Mouse (Mus musculus): ENCODE measurements around the gene Stk26. TPM values are rescaled to one million over a fixed set of nuclear protein-coding genes. Genes with fewer than 3 reads are reported as not detected.
A peak's percentile ranks its signal among the peaks of the same experiment; 100 is the strongest.

Stk26 gene
- polyA plus RNA-seq (2015; fragmentation: Nextera tagmentation; extraction: Ambion mirVana): 3.2 and 4.0 TPM in 2 replicates

GRCm38 (mm10) chrX:50840847-50841560, at the start of gene Stk26:
Stk26 (plus strand) TSS chrX:50841047.
- peak; percentile 91 for ATAC-seq (ENCODE audit: insufficient read depth)
- peak within 1 kb of the TSS; percentile 62 for H3K4me3 ChIP-seq (replicated peaks)
- peak within 1 kb of the TSS; percentile 75 for H3K4me2 ChIP-seq
- no peaks in the 10 kb centered on the region; the same call in 1 of the 2 replicates for H3K4me1 ChIP-seq (replicated peaks)
- 21% methylated on average over 31 of the region's 31 CpGs for WGBS (ENCODE audit: insufficient replicate concordance)
- no peak within 1 kb of the TSS for H3K27ac ChIP-seq (replicated peaks)
- no peaks in the 10 kb centered on the region for H3K36me3 ChIP-seq (replicated peaks)
- H3K9me3 ChIP-seq (replicated peaks): no peaks in the 10 kb centered on the region
- H3K27me3 ChIP-seq: no peaks in the 10 kb centered on the region
- peak within 1 kb of the TSS; percentile 59; the same call in 1 of the 2 replicates for H3K9ac ChIP-seq

GRCm38 (mm10) chrX:50793005-50793680, 47.7 kb upstream of the Stk26 start:
- no peaks in the 10 kb centered on the region for H3K36me3 ChIP-seq (replicated peaks)
- H3K4me3 ChIP-seq (replicated peaks): no peak overlapping the region
- ATAC-seq (ENCODE audit: insufficient read depth): no peak
- H3K9me3 ChIP-seq (replicated peaks): no peaks in the 10 kb centered on the region
- no peaks in the 10 kb centered on the region for H3K4me1 ChIP-seq (replicated peaks)
- no peak overlapping the region for H3K4me2 ChIP-seq
- no peak overlapping the region for H3K27ac ChIP-seq (replicated peaks)
- WGBS (ENCODE audit: insufficient replicate concordance): 40% methylated on average over 4 of the region's 4 CpGs
- no peak overlapping the region for H3K9ac ChIP-seq
- no peaks in the 10 kb centered on the region for H3K27me3 ChIP-seq

GRCm38 (mm10) chrX:50797798-50798197, 43.0 kb upstream of the Stk26 start:
- Histone ChIP-seq H3K4me1 (replicated peaks) (no peaks in the 10 kb centered on the region), H3K9ac (no peak overlapping the region), H3K4me3 (replicated peaks) (no peak overlapping the region), H3K4me2 (no peak overlapping the region), H3K9me3 (replicated peaks) (no peaks in the 10 kb centered on the region), H3K27me3 (no peaks in the 10 kb centered on the region), H3K27ac (replicated peaks) (no peak overlapping the region), H3K36me3 (replicated peaks) (no peaks in the 10 kb centered on the region)
- WGBS (ENCODE audit: insufficient replicate concordance): 39% methylated on average over 1 of the region's 1 CpGs
- ATAC-seq (ENCODE audit: insufficient read depth): no peak

- no peak overlapping the region for H3K4me3 ChIP-seq (replicated peaks)
- no peaks in the 10 kb centered on the region; the same call in 1 of the 2 replicates for H3K27me3 ChIP-seq
- H3K9ac ChIP-seq: no peak overlapping the region
- no peaks in the 10 kb centered on the region for H3K36me3 ChIP-seq (replicated peaks)
- no peaks in the 10 kb centered on the region for H3K9me3 ChIP-seq (replicated peaks)
- H3K4me1 ChIP-seq (replicated peaks): no peaks in the 10 kb centered on the region
- WGBS (ENCODE audit: insufficient replicate concordance): 73% methylated on average over 10 of the region's 10 CpGs
- no peak overlapping the region for H3K4me2 ChIP-seq
- H3K27ac ChIP-seq (replicated peaks): no peak overlapping the region
- no peak for ATAC-seq (ENCODE audit: insufficient read depth)
Observed at GRCm38 (mm10) chrX:50798571-50798970, 42.3 kb upstream of the Stk26 start.

GRCm38 (mm10) chrX:50799656-50800188, 41.1 kb upstream of the Stk26 start:
- Histone ChIP-seq H3K4me3 (replicated peaks) (no peak overlapping the region), H3K36me3 (replicated peaks) (no peaks in the 10 kb centered on the region), H3K9me3 (replicated peaks) (no peaks in the 10 kb centered on the region), H3K27me3 (no peaks in the 10 kb centered on the region; the same call in 1 of the 2 replicates), H3K4me1 (replicated peaks) (no peaks in the 10 kb centered on the region), H3K4me2 (no peak overlapping the region), H3K27ac (replicated peaks) (no peak overlapping the region), H3K9ac (no peak overlapping the region)
- 57% methylated on average over 8 of the region's 8 CpGs for WGBS (ENCODE audit: insufficient replicate concordance)
- ATAC-seq (ENCODE audit: insufficient read depth): no peak

GRCm38 (mm10) chrX:50805654-50806053, 35.2 kb upstream of the Stk26 start:
- Histone ChIP-seq H3K27me3 (no peaks in the 10 kb centered on the region; the same call in 1 of the 2 replicates), H3K27ac (replicated peaks) (no peak overlapping the region), H3K4me1 (replicated peaks) (no peaks in the 10 kb centered on the region), H3K4me3 (replicated peaks) (no peak overlapping the region), H3K9ac (no peak overlapping the region), H3K36me3 (replicated peaks) (no peaks in the 10 kb centered on the region), H3K4me2 (0 out of 2 replicates have a peak overlapping the region, but pooled peaks have one; percentile 13), H3K9me3 (replicated peaks) (no peaks in the 10 kb centered on the region)
- ATAC-seq (ENCODE audit: insufficient read depth): no peak
- 14% methylated on average over 4 of the region's 4 CpGs for WGBS (ENCODE audit: insufficient replicate concordance)

GRCm38 (mm10) chrX:50823856-50824255, 17.0 kb upstream of the Stk26 start:
- ATAC-seq (ENCODE audit: insufficient read depth): no peak
- Histone ChIP-seq H3K27ac (replicated peaks) (no peak overlapping the region), H3K27me3 (no peaks in the 10 kb centered on the region), H3K9ac (no peak overlapping the region), H3K36me3 (replicated peaks) (no peaks in the 10 kb centered on the region), H3K4me2 (no peak overlapping the region), H3K4me1 (replicated peaks) (no peaks in the 10 kb centered on the region), H3K4me3 (replicated peaks) (no peak overlapping the region), H3K9me3 (replicated peaks) (no peaks in the 10 kb centered on the region)
- WGBS (ENCODE audit: insufficient replicate concordance): 52% methylated on average over 6 of the region's 6 CpGs

GRCm38 (mm10) chrX:50835592-50835991, 5.3 kb upstream of the Stk26 start:
- no peak for ATAC-seq (ENCODE audit: insufficient read depth)
- H3K4me2 ChIP-seq: 0 out of 2 replicates have a peak overlapping the region, but pooled peaks have one; percentile 23
- H3K27ac ChIP-seq (replicated peaks): no peak overlapping the region

GRCm38 (mm10) chrX:50836029-50836691, 4.7 kb upstream of the Stk26 start:
- Histone ChIP-seq H3K9me3 (replicated peaks) (no peaks in the 10 kb centered on the region), H3K27ac (replicated peaks) (no peak overlapping the region), H3K4me2 (peak overlapping the region; percentile 23), H3K27me3 (no peaks in the 10 kb centered on the region), H3K9ac (no peak overlapping the region), H3K36me3 (replicated peaks) (no peaks in the 10 kb centered on the region), H3K4me3 (replicated peaks) (no peak overlapping the region), H3K4me1 (replicated peaks) (no peaks in the 10 kb centered on the region; the same call in 1 of the 2 replicates)
- 36% methylated on average over 10 of the region's 10 CpGs for WGBS (ENCODE audit: insufficient replicate concordance)
- no peak for ATAC-seq (ENCODE audit: insufficient read depth)

More at GRCm38 (mm10) chrX:50835592-50835991, 5.3 kb upstream of the Stk26 start:
- H3K9ac ChIP-seq: no peak overlapping the region
- H3K36me3 ChIP-seq (replicated peaks): no peaks in the 10 kb centered on the region
- H3K4me1 ChIP-seq (replicated peaks): no peaks in the 10 kb centered on the region
- H3K27me3 ChIP-seq: no peaks in the 10 kb centered on the region
- no peaks in the 10 kb centered on the region for H3K9me3 ChIP-seq (replicated peaks)
- H3K4me3 ChIP-seq (replicated peaks): no peak overlapping the region
- 41% methylated on average over 3 of the region's 3 CpGs for WGBS (ENCODE audit: insufficient replicate concordance)

GRCm38 (mm10) chrX:50841587-50841986, 740 bp downstream of the Stk26 start:
- no peak overlapping the region for H3K27ac ChIP-seq (replicated peaks)
- ATAC-seq (ENCODE audit: insufficient read depth): peak; percentile 70
- no peaks in the 10 kb centered on the region for H3K27me3 ChIP-seq
- no peaks in the 10 kb centered on the region; the same call in 1 of the 2 replicates for H3K4me1 ChIP-seq (replicated peaks)
- H3K4me2 ChIP-seq: peak overlapping the region; percentile 75
- peak overlapping the region; percentile 62 for H3K4me3 ChIP-seq (replicated peaks)
- H3K9ac ChIP-seq: peak overlapping the region; percentile 59; the same call in 1 of the 2 replicates
- no peaks in the 10 kb centered on the region for H3K36me3 ChIP-seq (replicated peaks)
- WGBS (ENCODE audit: insufficient replicate concordance): 13% methylated on average over 22 of the region's 23 CpGs
- H3K9me3 ChIP-seq (replicated peaks): no peaks in the 10 kb centered on the region

Measured in liver, embryonic 15.5 days (tissue).